Mouse (Mus musculus) brain, embryonic 18.5 days (tissue): ENCODE results near the gene Pacrg.
A peak's percentile ranks its signal among the peaks of the same experiment; 100 is the strongest.

Experiments
- DNase-seq: peaks from one replicate; pipeline ENCODE4 v3.0.0-alpha.2; 2012; ENCODE audit warnings: low read depth, low spot score

Pacrg gene

DNA sequence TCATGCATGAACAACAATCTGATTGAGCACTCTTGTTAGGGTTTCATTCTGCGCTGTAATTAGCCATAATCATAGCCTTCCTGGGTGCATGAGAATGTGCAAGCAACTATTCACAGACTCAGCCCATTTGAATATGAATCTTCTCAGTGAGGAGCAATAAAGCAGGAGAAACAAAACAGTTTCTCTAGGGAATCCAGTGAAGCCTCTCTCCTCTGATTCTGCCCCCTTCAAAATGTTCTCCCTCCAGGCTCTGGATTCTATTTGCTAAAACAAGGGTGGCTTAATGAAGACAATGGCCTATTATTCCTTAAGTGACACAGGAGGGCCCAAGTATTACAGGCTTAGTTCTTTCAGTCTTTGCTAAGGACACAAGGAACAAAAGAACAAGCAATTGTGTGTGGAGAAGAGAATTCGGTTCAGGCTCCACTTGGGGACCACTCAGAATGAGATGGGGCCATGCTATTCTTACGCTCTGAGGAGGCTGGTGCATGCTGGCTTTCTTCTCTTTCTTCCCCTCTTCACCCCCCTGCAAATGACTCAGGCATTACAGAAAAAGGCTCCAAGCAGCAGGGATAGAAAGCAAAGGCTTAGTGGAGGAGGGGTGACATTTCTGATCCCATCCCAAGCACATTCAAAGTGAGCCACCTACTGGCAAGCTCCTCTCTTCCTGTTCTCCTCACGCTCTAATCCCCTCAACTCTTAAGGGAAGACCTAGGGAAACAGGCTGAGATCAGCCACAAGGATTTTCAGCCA, 95.2 kb downstream of the Pacrg start:
- peak; percentile 88 for DNase-seq

DNA sequence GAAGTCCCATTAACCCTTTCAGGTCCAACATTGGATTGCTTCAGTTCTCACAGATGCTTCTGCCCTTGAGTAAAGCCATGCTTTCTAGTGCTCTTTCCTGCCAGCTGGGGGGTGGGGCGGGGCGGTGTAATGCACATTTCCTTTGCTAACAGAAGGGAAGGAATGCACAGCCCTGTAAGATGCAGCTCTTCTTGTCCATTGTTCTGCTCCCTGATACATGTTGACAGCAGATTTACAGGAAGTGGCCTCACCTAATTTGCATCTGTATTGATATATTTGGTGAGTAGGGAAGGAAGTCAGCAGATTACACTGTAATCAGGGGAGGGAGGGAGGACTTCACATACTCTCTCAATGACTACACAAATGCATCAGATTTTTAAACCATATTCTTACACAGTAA, 100.0 kb downstream of the Pacrg start:
- DNase-seq, result no peak

DNA sequence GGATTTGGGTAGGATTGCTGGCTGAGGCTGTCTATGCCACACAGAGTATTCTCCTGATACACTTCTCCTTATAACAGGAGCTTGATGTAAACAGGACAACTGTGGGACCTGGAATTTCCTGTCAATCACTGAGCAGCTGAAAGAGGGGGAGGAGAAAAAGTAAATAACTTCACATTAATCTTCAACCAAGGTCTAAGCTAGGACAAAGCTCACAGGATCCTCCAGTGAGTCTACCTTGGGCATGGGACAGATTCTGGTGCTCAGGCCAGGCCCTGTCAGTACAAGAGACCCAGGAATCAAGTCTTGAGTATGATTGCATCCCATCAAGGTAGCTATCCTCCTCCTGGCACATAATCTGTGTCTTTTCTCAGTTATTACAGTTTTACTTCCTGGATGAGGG, 102.1 kb downstream of the Pacrg start:
- DNase-seq, result no peak

DNA sequence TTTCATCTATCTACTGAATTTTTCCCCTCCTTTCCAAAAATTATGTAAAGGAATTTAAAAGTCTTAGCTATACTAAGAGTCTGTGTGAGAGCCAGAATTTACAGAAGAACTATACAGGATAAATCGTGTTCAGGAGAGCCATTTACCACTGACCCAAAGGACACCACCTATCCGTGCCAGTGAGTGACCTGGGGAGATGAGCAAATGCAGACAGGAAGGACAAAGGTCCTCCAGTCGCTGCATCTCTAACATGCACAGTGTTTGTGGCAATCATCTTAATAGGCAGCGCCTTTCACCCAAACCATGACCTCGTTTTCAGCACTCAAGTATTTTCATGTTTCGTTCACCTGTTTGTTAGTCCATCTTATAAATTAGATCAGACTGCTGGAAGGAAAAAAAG, 105.4 kb downstream of the Pacrg start:
- DNase-seq, result no peak

DNA sequence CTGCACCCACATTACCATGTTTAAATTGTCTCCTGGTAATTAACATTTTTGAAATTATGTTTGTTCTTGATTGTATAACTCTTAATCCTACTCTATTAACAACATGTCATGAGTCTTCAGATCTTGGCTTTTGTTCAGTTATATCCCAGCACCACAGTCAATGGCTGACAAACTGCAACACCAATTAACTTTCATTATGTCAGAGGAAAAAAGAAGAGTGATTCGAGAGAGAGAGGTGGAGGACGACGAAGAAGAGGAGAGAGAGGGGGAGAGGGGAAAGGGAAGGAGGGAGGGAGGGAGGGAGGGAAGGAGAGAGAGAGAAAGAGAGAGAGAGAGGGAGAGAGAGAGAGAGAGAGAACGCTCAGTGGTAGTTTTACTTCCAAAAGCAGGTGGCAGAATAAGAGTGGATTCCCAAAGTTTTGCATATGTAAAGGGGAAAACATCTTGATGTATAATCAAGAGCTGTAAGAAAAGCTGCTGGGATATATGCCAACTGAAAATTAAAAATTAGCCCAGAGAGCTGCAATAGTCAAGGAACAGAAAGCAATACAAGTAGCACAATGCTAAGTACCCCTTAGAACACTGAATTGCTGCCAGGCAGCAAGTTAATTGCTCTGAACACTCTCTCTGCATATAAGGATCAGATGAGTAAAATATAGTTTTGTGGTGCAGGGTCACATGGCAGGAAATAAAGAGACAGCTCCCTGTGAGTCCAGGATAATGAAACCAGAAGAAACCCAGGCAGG, 107.6 kb downstream of the Pacrg start:
- DNase-seq, result peak; percentile 30

DNA sequence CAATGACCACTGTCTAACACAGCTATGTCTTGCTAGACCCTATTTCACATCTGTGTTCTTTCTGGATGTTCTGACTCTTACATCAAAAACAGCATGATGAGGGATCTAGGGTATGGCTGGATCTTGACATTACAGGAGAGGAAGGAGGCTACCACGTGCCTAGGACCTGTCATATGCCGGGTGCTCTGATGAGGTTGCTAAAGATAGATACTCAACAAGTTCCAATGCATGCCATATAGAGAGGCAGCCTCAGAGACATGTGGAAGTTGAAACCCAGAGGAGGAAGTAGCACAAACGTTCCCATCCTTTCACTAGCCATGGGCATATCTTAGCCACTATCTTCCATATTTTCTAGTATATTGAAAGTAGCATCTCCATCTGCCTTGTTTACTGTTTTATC, 115.3 kb downstream of the Pacrg start:
- no peak for DNase-seq

DNA sequence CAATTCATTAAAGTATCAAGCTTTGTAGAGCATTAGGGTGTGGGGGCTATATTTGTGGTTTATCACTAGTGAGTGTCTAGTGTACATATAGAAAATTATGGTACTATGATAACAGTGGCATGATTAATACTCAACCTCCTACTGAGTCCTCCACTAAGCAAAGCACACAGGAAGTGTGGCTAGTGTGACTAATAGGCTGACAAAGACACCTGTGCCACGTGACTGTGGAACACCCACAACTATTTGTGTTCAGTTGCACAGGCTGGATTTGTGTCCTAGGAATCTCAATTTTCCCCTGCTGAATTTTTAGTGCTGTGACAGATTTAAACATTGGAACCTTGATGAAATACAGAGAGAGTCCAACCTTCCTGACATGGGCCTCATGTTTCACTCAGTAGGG, 118.5 kb downstream of the Pacrg start:
- DNase-seq, result no peak

DNA sequence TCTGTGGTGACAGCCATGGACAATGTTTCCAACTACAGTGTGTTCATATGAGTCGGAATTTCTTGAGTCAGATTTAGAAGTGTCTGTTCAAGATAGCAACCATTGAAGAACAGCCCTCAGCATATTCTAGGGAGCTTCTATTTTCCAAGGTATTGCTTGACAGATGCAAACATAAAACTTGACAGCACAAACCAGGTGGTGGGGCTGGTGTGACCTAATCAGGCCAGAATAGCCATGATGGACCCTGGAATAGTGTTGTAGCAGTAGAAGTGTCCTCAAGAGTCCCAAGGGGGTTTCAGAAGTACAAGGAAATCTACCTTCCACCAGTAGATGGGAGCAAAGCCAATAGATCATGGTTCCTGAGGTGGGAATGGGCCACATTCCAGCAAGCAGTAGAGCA, 123.0 kb downstream of the Pacrg start:
- DNase-seq, result no peak

DNA sequence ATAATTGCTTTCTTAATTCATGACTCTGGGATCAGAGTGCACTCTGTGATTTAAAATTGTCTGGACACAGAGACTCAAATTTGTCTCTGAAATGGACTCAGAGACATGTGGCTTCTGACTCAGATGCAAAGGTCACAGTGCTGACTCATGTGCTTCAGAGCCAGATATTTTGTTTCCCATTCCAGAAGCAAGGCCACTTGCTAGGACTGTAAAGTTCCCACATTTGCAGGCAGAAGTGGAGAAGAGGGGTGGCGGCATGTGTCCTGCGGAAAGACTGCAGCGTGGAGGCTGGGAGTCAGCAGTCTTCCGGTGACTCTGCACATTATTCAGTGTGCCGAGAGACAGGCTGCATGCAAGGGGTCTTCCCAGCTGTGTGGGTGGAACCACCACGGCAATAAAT, 137.3 kb downstream of the Pacrg start:
- no peak for DNase-seq

DNA sequence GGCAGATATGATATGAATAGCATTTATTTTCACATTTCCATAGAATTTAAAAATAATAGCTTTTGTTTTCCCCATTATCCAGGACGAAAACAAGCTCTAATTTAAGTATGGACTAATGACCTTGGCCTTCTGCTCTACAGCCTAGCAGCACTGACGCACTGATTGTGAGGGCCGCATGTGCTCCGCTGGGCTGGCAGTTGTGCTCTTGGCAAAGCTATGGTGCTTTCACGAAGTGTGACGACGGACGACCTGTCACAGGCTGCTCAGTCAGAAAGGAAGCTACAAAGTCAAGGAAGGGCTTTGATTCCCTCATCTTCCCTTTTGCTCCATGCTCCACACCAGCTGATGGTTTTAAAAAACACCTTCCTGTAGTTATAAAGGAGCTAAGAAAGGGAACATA, 142.1 kb downstream of the Pacrg start:
- no peak for DNase-seq

DNA sequence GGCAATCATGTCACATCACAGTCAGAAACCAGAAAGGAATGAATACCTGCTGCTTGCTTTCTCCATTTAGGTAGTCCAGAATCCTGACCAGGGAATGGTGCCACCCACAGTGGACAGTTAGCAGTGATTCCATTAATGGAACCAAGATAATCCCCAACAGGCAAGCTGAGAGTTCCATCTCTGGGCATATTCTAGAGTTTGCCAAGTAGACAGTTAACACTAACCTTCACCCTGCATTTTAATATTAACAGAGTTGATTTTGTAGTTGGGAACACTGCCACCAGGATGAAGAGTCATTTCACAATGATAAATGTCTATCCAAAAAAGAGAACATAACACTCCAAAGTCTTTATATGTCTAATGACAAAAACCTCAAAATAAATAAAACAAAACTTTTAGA, 144.7 kb downstream of the Pacrg start:
- no peak for DNase-seq

DNA sequence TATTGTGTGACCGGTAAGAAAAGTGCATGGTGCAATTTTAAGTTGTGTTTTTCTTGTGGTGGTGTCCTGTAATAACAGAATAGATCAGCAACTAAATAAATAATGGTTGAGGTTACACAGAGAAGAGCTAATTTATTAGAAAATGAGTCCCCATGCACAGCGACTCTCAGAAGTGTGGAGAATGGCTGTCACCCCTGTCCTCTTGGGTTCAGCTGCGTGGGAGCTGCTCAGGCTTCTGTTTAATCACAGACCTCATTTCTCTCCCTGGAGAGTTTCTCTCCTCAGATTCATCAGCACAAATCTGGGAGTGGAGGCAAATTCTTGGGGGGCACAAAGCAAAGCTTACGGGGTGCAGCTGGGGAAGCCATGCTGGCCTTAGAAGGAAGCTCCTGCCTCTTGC, 163.0 kb downstream of the Pacrg start:
- no peak for DNase-seq

DNA sequence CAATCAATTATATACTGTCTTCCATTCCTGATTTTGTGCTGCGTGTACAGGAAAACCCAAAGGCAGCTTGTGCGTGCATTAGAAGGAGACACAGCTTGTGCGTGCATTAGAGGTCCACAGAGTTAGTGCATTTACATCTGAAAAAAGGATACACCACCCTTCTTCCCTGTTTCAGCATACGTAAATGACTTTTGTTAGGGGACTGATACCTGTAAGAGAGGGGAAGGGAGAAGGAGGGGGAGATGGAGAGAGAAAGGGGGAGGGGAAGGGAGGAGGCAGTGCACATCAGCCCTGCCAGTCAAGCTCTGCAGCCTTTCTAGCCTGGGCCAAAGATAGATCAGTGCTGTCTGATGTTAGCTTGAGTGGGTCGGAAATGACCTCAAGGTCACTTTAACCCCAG, 164.6 kb downstream of the Pacrg start:
- DNase-seq, result no peak

DNA sequence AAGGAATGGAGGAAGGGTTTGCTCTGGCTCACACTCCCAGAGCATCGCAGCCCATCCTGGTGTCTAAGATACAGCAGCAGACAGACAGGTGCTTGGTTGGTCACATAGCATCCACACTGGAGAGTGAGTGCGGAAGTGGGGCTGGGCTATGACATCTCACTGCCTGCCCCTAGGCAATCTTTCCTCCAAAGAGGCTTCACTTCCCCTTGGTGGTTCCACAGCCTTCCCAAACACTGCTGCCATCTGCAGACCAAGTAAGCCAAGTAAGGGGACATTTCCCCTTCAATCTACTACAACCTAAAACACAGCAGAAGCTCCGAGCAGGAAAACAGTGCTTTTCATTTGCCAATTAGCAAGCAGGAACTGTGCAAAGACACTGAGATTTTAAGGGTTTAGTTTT, 165.1 kb downstream of the Pacrg start:
- DNase-seq, result peak; percentile 12

DNA sequence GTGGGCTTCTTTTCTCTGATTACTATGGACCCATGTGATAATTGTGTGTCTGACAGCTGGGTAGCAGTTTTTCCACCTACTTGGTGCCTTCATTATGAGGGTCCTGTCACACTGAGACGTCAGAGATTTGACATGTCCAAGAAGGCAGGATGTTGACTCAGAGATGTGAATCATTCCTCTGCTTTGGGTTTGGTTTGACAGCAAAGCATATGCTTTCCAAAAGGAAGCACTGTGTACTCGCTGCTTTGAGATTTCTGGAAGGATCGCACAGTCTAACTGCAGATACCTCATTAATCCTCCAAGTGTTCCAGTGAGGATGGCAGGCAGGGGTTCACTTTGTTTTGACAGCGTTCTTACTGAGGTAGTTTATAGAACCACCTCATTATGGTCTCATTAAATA, 178.8 kb downstream of the Pacrg start:
- DNase-seq, result no peak

DNA sequence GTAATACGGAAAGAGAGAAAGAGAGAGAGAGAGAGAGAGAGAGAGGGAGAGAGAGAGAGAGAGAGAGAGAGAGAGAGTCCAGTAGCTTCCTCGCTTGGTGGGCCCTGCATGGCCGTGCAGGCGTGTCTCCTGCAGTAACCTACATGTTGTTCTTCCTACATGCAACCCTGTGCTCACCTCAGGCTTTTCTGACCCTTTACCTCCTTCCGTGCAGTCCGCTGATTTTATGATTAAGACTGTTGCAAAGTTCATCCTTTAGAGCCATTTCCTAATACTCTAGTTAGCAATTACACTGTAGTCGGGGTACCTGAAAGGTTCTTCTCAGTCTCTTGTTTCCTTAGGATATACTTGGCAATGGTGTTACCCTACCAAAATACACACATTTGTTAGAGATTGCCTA, 196.5 kb downstream of the Pacrg start:
- DNase-seq, result no peak

DNA sequence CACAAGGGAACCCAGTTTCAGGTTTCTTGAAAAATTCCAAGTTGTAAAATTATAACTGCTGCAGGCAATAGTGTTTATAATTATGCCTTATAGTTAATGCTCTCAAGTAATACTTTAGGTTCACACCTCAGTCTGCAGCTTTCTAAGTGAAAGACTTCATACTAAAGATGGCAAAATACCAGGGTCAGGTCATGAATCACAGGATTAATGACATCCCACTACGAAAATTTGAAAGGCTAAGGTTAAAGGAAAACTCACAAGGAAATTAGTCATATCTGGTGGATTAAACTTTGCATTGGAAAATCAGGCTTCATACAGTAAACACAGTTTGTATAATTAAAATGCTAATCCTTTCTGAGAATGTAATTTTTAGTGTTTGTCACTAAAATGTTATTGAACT, 200.3 kb downstream of the Pacrg start:
- no peak for DNase-seq

DNA sequence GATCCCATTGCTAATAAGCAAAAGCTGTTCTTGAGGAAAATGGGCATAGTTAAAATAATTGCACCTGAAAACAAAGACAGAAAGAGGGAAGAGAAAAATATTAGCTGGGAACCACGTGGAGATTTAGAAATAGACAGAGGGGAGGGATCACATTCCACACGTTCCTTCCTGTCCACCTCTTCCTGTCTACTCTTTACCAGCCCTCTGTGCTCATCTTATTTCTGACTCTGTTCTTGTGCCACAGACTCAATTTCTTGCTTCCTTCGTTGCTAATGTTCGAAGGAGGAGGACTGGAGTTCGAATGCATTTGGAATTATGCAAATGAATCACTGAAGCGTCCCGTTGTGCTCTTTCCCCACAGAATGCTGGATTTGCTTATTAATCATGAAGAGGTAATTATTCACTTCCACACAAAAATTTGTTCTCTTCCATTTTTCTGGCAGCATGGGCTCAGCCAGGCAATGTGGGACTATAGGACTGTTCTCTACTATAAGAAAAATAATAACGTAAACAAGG, 204.1 kb downstream of the Pacrg start:
- no peak for DNase-seq

DNA sequence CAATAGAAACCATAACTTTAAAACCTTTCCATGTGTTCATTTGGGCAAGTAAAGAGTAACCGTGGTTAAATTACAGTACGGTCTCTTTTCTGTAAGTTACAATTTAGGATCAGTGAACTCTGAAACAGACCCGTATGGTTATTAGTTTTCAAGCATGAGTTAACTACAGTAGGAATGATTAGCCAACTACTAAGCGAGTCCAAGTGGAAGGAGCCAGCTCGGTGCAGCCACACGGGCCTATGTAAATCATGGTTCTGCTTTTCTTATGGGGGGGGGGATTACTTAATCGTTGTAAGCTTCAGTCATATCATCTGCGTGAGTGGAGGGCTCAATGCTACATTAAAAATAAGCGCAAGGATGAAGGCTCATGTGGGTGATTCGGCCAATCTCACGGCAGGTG, 204.6 kb downstream of the Pacrg start:
- DNase-seq, result no peak

DNA sequence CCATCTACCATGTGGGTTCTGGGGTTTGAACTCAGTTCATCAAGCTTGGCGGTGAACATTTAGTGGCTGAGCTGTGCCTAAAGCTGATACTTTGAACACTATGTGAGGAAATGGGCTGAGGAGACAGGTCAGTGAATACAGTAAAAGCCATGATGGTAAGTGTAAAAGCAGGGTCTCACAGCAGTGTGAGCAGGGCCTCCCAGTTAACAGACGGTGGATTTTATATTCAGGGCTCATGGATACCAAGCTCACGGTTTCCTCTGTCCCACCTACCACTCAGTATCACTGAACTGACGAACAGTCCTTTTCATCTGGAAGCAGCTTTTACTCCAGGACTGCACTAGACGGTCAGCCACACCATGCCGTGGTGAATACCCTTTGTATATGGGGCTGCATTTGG, 205.1 kb downstream of the Pacrg start:
- DNase-seq, result no peak

DNA sequence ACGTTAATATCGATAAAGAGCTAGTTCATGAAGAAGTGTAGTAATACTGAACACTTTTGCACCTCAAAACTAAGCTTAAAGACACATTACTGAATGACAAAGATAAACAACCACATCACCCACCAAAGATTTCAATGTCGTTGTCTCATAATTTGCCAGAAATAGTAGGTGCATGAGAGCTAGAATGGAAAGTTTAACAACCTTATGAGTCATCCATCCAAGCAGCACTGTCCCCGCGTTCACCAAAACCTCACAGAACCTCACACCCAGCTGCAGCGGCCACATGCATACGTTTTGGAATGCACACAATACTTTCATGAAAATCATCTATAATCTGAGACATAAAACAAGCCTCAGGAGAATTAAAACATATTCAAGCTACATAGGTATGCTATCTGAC, 206.3 kb downstream of the Pacrg start:
- DNase-seq, result no peak

DNA sequence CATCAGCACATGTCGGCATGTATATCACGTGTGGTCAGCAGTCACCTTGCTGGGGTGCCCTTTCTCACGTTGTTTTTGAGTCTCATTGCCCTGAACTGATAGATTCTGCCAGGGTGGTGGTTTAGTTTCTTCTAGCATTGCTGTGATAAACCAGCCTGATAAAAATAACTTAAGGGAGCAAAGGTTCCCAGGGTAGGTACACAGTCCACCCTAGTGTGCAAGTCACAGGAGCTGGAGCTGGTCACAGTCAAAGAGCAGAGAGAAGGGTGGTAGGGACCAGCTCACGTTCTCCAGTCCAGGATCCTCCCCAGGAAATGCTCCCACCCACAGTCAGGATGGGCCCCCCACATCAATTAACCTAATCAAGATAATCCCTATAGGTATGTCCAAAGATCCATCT, 211.9 kb downstream of the Pacrg start:
- no peak for DNase-seq

DNA sequence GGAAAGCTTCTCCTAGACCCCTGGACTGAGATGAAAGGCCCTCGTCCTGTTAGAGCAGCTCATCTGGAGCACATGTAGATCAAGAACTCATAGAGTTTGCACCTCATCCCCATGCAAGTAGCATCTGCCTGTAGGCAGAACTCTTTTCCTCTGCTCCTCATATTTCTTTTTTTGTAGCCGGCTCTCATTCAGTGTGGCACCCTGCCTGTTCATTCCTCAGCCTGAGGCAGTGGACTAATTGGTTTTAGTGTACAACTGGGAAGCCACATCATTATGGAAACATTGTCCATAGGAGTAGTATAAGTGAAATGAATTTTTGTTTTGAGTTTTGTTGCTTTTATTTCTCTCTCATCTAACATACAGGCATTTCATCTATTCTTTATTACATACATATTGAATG, 212.6 kb downstream of the Pacrg start:
- DNase-seq, result no peak
